Mouse (Mus musculus): ENCODE measurements at regions not wholly inside any gene's neighbourhood (a gene's known extent, or its start where the extent isn't known, plus 50 kb on each side); places are given as distances from the start of the nearest gene placed in this dataset.

GRCm38 (mm10) chr3:133722550-133723290 is 177.8 kb upstream of the Tet2 start:
- DNase-seq (ENCODE audit: low spot score) (no peak), ATAC-seq (no peak)
- no peak overlapping the region for H3K4me3 ChIP-seq (ENCODE audit: low read depth, low read length)
- no peaks in the 10 kb centered on the region for H3K4me1 ChIP-seq (ENCODE audit: control insufficient read depth, insufficient read depth, low read length)
- H3K9ac ChIP-seq (ENCODE audit: low read length) = no peak overlapping the region
- H3K4me2 ChIP-seq (ENCODE audit: low read length) = no peak overlapping the region
- H3K36me3 ChIP-seq (ENCODE audit: control insufficient read depth, insufficient read depth, low read length) = no peaks in the 10 kb centered on the region
- WGBS = 85% methylated on average over 3 of the region's 3 CpGs
- H3K27ac ChIP-seq (ENCODE audit: low read depth, low read length) = no peak overlapping the region
- no peaks in the 10 kb centered on the region for H3K27me3 ChIP-seq (replicated peaks; ENCODE audit: control insufficient read depth, insufficient read depth, low read length)
- H3K9me3 ChIP-seq (replicated peaks; ENCODE audit: control insufficient read depth, low read length) = no peaks in the 10 kb centered on the region

DNA sequence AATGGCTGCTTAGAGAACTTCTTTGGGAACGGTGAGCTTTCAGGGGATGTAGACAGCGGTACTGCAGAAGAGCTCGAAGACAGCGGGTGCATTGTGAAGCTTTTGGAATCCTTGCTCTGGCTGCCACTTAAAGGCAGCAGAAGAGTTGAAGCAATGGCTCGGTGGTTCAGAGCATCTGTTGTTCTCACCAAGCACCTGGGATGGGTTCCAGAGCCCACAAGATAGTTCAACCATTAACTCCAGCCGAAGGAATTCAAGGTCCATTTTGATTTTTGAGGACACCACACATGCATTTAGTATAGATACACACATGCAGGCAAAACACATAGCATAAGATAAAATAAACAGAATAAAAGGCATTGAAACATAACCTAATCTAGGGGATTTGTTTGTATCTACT is 181.9 kb upstream of the Tet2 start:
- ATAC-seq (no peak), DNase-seq (ENCODE audit: low spot score) (no peak)
- H3K36me3 ChIP-seq (ENCODE audit: control insufficient read depth, insufficient read depth, low read length) = no peaks in the 10 kb centered on the region
- H3K4me1 ChIP-seq (ENCODE audit: control insufficient read depth, insufficient read depth, low read length) = no peaks in the 10 kb centered on the region
- no peaks in the 10 kb centered on the region for H3K27me3 ChIP-seq (replicated peaks; ENCODE audit: control insufficient read depth, insufficient read depth, low read length)
- H3K9me3 ChIP-seq (replicated peaks; ENCODE audit: control insufficient read depth, low read length) = no peaks in the 10 kb centered on the region
- WGBS = 87% methylated on average over 6 of the region's 6 CpGs
- no peak overlapping the region for H3K4me3 ChIP-seq (ENCODE audit: low read depth, low read length)
- no peak overlapping the region for H3K9ac ChIP-seq (ENCODE audit: low read length)
- no peak overlapping the region for H3K27ac ChIP-seq (ENCODE audit: low read depth, low read length)
- H3K4me2 ChIP-seq (ENCODE audit: low read length) = no peak overlapping the region

DNA sequence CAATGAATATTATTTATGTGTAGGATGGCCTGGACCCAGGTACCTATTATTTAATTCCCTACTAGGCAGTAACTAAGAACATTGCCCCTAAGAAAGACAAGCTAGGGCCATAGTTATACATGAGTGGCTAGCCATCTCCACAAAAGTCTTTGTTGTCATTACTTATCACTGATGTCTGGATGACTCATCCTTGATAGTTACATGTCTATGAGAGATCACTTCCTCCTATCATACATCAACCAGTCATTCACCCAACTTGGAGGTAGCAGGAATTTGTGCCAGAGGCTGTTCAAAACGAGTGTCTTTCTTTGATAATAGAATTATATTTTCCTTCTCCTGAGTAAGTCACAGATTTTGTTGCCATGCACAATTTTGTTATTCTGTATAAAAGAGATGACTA is 190.7 kb upstream of the Tet2 start:
- H3K36me3 ChIP-seq (ENCODE audit: control insufficient read depth, insufficient read depth, low read length) = no peaks in the 10 kb centered on the region
- H3K4me3 ChIP-seq (ENCODE audit: low read depth, low read length) = no peak overlapping the region
- H3K27ac ChIP-seq (ENCODE audit: low read depth, low read length) = no peak overlapping the region
- H3K9ac ChIP-seq (ENCODE audit: low read length) = no peak overlapping the region
- H3K27me3 ChIP-seq (replicated peaks; ENCODE audit: control insufficient read depth, insufficient read depth, low read length) = no peaks in the 10 kb centered on the region
- no peaks in the 10 kb centered on the region for H3K9me3 ChIP-seq (replicated peaks; ENCODE audit: control insufficient read depth, low read length)
- WGBS = 70% methylated on average over 1 of the region's 1 CpGs
- no peak for DNase-seq (ENCODE audit: low spot score)
- no peaks in the 10 kb centered on the region for H3K4me1 ChIP-seq (ENCODE audit: control insufficient read depth, insufficient read depth, low read length)
- ATAC-seq = no peak
- no peak overlapping the region for H3K4me2 ChIP-seq (ENCODE audit: low read length)

DNA sequence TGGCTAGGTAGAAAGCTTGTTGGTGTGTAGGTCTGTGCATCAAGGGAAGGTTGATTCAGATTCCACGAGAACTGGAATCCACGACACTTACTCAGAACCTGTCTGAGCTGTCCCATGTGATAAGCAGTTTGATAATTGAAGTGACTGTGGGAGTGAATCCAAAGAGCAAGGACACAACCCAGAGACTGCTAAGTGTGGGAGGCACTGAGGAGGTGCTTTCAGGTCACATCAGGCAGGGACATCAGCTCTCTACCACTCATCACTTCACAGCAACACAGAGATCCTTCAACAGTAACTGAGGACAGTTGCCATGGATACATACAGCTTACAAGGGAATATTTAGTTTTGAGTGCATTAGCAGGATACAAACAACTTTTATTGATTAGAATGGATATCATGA is 194.0 kb upstream of the Tet2 start:
- no peaks in the 10 kb centered on the region for H3K27me3 ChIP-seq (replicated peaks; ENCODE audit: control insufficient read depth, insufficient read depth, low read length)
- no peak overlapping the region for H3K27ac ChIP-seq (ENCODE audit: low read depth, low read length)
- H3K4me1 ChIP-seq (ENCODE audit: control insufficient read depth, insufficient read depth, low read length) = no peaks in the 10 kb centered on the region
- no peaks in the 10 kb centered on the region for H3K9me3 ChIP-seq (replicated peaks; ENCODE audit: control insufficient read depth, low read length)
- H3K4me3 ChIP-seq (ENCODE audit: low read depth, low read length) = no peak overlapping the region
- 92% methylated on average over 2 of the region's 2 CpGs for WGBS
- no peak overlapping the region for H3K9ac ChIP-seq (ENCODE audit: low read length)
- no peak overlapping the region for H3K4me2 ChIP-seq (ENCODE audit: low read length)
- ATAC-seq (no peak), DNase-seq (ENCODE audit: low spot score) (no peak)
- H3K36me3 ChIP-seq (ENCODE audit: control insufficient read depth, insufficient read depth, low read length) = no peaks in the 10 kb centered on the region

- ATAC-seq = no peak
- H3K4me1 ChIP-seq (ENCODE audit: control insufficient read depth, insufficient read depth, low read length) = no peaks in the 10 kb centered on the region
- no peak overlapping the region for H3K4me2 ChIP-seq (ENCODE audit: low read length)
- H3K36me3 ChIP-seq (ENCODE audit: control insufficient read depth, insufficient read depth, low read length) = no peaks in the 10 kb centered on the region
- no peak overlapping the region for H3K4me3 ChIP-seq (ENCODE audit: low read depth, low read length)
- no peak overlapping the region for H3K27ac ChIP-seq (ENCODE audit: low read depth, low read length)
- DNase-seq (ENCODE audit: low spot score) = no peak
- H3K9ac ChIP-seq (ENCODE audit: low read length) = no peak overlapping the region
- WGBS = 81% methylated on average over 4 of the region's 4 CpGs
- no peaks in the 10 kb centered on the region for H3K27me3 ChIP-seq (replicated peaks; ENCODE audit: control insufficient read depth, insufficient read depth, low read length)
- H3K9me3 ChIP-seq (replicated peaks; ENCODE audit: control insufficient read depth, low read length) = no peaks in the 10 kb centered on the region
Measured at GRCm38 (mm10) chr3:133744552-133745118, 199.7 kb upstream of the Tet2 start.

GRCm38 (mm10) chr3:133748756-133749737 is 204.1 kb upstream of the Tet2 start:
- Histone ChIP-seq H3K4me1 (ENCODE audit: control insufficient read depth, insufficient read depth, low read length) (peaks cover under 1% of the 10 kb centered on the region), H3K27me3 (replicated peaks; ENCODE audit: control insufficient read depth, insufficient read depth, low read length) (no peaks in the 10 kb centered on the region), H3K36me3 (ENCODE audit: control insufficient read depth, insufficient read depth, low read length) (no peaks in the 10 kb centered on the region), H3K4me3 (ENCODE audit: low read depth, low read length) (no peak overlapping the region), H3K4me2 (ENCODE audit: low read length) (no peak overlapping the region), H3K9ac (ENCODE audit: low read length) (no peak overlapping the region), H3K9me3 (replicated peaks; ENCODE audit: control insufficient read depth, low read length) (no peaks in the 10 kb centered on the region), H3K27ac (ENCODE audit: low read depth, low read length) (no peak overlapping the region)
- ATAC-seq (no peak), DNase-seq (ENCODE audit: low spot score) (no peak)
- 79% methylated on average over 10 of the region's 10 CpGs for WGBS

GRCm38 (mm10) chr3:133750061-133750460 is 205.1 kb upstream of the Tet2 start:
- WGBS = 83% methylated on average over 8 of the region's 8 CpGs
- no peak overlapping the region for H3K27ac ChIP-seq (ENCODE audit: low read depth, low read length)
- H3K4me1 ChIP-seq (ENCODE audit: control insufficient read depth, insufficient read depth, low read length) = peaks cover 11% of the 10 kb centered on the region
- ATAC-seq (no peak), DNase-seq (ENCODE audit: low spot score) (no peak)
- H3K4me3 ChIP-seq (ENCODE audit: low read depth, low read length) = no peak overlapping the region
- H3K9me3 ChIP-seq (replicated peaks; ENCODE audit: control insufficient read depth, low read length) = no peaks in the 10 kb centered on the region
- no peaks in the 10 kb centered on the region for H3K36me3 ChIP-seq (ENCODE audit: control insufficient read depth, insufficient read depth, low read length)
- no peak overlapping the region for H3K4me2 ChIP-seq (ENCODE audit: low read length)
- H3K9ac ChIP-seq (ENCODE audit: low read length) = no peak overlapping the region
- H3K27me3 ChIP-seq (replicated peaks; ENCODE audit: control insufficient read depth, insufficient read depth, low read length) = no peaks in the 10 kb centered on the region

DNA sequence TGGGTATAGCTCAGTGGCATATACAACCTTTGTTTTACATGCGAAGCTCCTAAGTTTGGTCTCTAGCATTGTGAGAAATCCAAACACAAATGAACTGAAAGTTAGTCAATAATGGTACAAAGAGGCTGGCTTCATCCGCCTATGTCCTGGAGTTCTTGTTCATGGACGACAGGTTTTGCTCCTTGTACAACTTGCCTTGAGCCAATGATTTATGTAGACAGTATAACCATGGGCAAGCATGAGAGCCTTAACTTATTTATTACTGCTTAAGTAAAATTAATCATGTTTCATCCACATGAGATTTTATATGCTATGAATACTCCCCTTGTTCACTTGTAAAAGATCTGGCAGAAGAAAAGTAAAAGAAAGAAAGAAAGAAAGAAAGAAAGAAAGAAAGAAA is 205.7 kb upstream of the Tet2 start:
- Histone ChIP-seq H3K4me2 (ENCODE audit: low read length) (no peak overlapping the region), H3K4me3 (ENCODE audit: low read depth, low read length) (no peak overlapping the region), H3K9me3 (replicated peaks; ENCODE audit: control insufficient read depth, low read length) (no peaks in the 10 kb centered on the region), H3K9ac (ENCODE audit: low read length) (no peak overlapping the region), H3K27me3 (replicated peaks; ENCODE audit: control insufficient read depth, insufficient read depth, low read length) (no peaks in the 10 kb centered on the region), H3K27ac (ENCODE audit: low read depth, low read length) (no peak overlapping the region), H3K36me3 (ENCODE audit: control insufficient read depth, insufficient read depth, low read length) (no peaks in the 10 kb centered on the region), H3K4me1 (ENCODE audit: control insufficient read depth, insufficient read depth, low read length) (peaks cover 12% of the 10 kb centered on the region)
- DNase-seq (ENCODE audit: low spot score) = no peak
- ATAC-seq = no peak
- WGBS = 86% methylated on average over 3 of the region's 3 CpGs
